Mouse (Mus musculus) MEL (cell line): ENCODE measurements around the gene Kantr. TPM values are rescaled to one million over a fixed set of nuclear protein-coding genes. Genes with fewer than 3 reads are reported as not detected.
"Not testable (repeated sequence)": the region's sequence is repeated elsewhere in the genome, so short reads cannot be mapped to it uniquely, and the experiment has no call there.

ENCODE experiments used
- DNase-seq: peaks from one replicate; pipeline ENCODE4 v3.0.0; 2011; ENCODE audit warnings: low read depth, low spot score
- H3K27ac ChIP-seq: 2 replicates; pipeline ENCODE4 v1.5.1; 2012; ENCODE audit warnings: low read depth, mild to moderate bottlenecking, control low read depth, low read length, moderate library complexity; ENCODE audit not compliant: control insufficient read depth
- H3K27me3 ChIP-seq, 2 experiments: fragments of 150-350 bp in 1 of 2; sonication (generic) in 1 of 2; 2 replicates each; pipeline ENCODE4 v1.6.1; 2012; ENCODE audit warnings: low read length in 2 of 2, mild to moderate bottlenecking in 2 of 2, improper control_type of control experiment in 1 of 2, moderate library complexity in 1 of 2; ENCODE audit not compliant: insufficient read depth in 2 of 2, control insufficient read depth in 1 of 2
- H3K36me3 ChIP-seq, 2 experiments: 2 replicates each; pipeline ENCODE4 v1.6.1; 2012 to 2014; ENCODE audit warnings: low read length in 2 of 2, improper control_type of control experiment in 1 of 2, inconsistent platforms in 1 of 2, mild to moderate bottlenecking in 1 of 2; ENCODE audit not compliant: insufficient read depth in 2 of 2, control insufficient read depth in 1 of 2
- H3K4me1 ChIP-seq, 2 experiments: fragments of 150-350 bp in 1 of 2; sonication (generic) in 1 of 2; 2 replicates each; pipeline ENCODE4 v1.6.1; 2012; ENCODE audit warnings: low read length in 2 of 2, improper control_type of control experiment in 1 of 2, mild to moderate bottlenecking in 1 of 2; ENCODE audit not compliant: insufficient read depth in 2 of 2, control insufficient read depth in 1 of 2
- H3K4me3 ChIP-seq, 2 experiments: fragments of 150-350 bp in 1 of 2; sonication (generic) in 1 of 2; 2 replicates each; pipeline ENCODE4 v1.5.1; 2012; ENCODE audit warnings: low read depth in 2 of 2, low read length in 2 of 2, mild to moderate bottlenecking in 2 of 2, moderate library complexity in 2 of 2, control low read depth in 1 of 2, improper control_type of control experiment in 1 of 2; ENCODE audit not compliant: control insufficient read depth in 1 of 2, insufficient read depth in 1 of 2
- H3K79me2 ChIP-seq: 2 replicates; pipeline ENCODE4 v1.6.1; 2012; ENCODE audit warnings: mild to moderate bottlenecking, low read length, moderate library complexity; ENCODE audit not compliant: control insufficient read depth, poor library complexity, insufficient read depth
- H3K9ac ChIP-seq: 2 replicates; pipeline ENCODE4 v1.6.1; 2012; ENCODE audit warnings: low read depth, mild to moderate bottlenecking, control low read depth, low read length, moderate library complexity; ENCODE audit not compliant: control insufficient read depth, poor library complexity, severe bottlenecking
- H3K9me3 ChIP-seq: fragments of 150-350 bp; sonication (generic); replicated peaks from 2 replicates; pipeline ENCODE4 v1.6.1; 2012; ENCODE audit warnings: mild to moderate bottlenecking, low read length, improper control_type of control experiment, moderate library complexity; ENCODE audit not compliant: insufficient read depth
- CHD2 ChIP-seq: IDR thresholded peaks from 2 replicates; pipeline ENCODE4 v1.6.1; 2011; ENCODE audit warnings: low read length, improper control_type of control experiment
- ELF1 ChIP-seq: IDR thresholded peaks from 2 replicates; pipeline ENCODE4 v1.6.1; 2014; ENCODE audit warnings: low read depth, mild to moderate bottlenecking, inconsistent platforms, low read length, improper control_type of control experiment, moderate library complexity
- EP300 ChIP-seq, 2 experiments: IDR thresholded peaks; 2 replicates each; pipeline ENCODE4 v1.6.1; 2011; ENCODE audit warnings: improper control_type of control experiment in 2 of 2, low read length in 2 of 2, low read depth in 1 of 2, mild to moderate bottlenecking in 1 of 2
- ETS1 ChIP-seq: IDR thresholded peaks from 2 replicates; pipeline ENCODE4 v1.6.1; 2012; ENCODE audit warnings: low read depth, mild to moderate bottlenecking, inconsistent platforms, low read length, improper control_type of control experiment, moderate library complexity
- GABPA ChIP-seq: IDR thresholded peaks from 2 replicates; pipeline ENCODE4 v1.6.1; 2012; ENCODE audit warnings: low read depth, mild to moderate bottlenecking, inconsistent platforms, low read length, improper control_type of control experiment, moderate library complexity
- GATA1 ChIP-seq: IDR thresholded peaks from 2 replicates; pipeline ENCODE4 v1.6.1; 2011; ENCODE audit warnings: low read depth, low read length, improper control_type of control experiment
- HCFC1 ChIP-seq: IDR thresholded peaks from 2 replicates; pipeline ENCODE4 v1.6.1; 2012; ENCODE audit warnings: low read depth, mild to moderate bottlenecking, inconsistent platforms, low read length, improper control_type of control experiment, moderate library complexity
- JUND ChIP-seq: IDR thresholded peaks from 2 replicates; pipeline ENCODE4 v1.6.1; 2011; ENCODE audit warnings: low read depth, mild to moderate bottlenecking, improper control_type of control experiment, low read length
- KAT2A ChIP-seq: conservative IDR thresholded peaks from 2 replicates; pipeline ENCODE4 v1.6.1; 2012; ENCODE audit warnings: low read depth, low read length, improper control_type of control experiment, inconsistent platforms
- MAX ChIP-seq: IDR thresholded peaks from 2 replicates; pipeline ENCODE4 v1.6.1; 2011; ENCODE audit warnings: low read length, improper control_type of control experiment
- MAZ ChIP-seq: IDR thresholded peaks from 2 replicates; pipeline ENCODE4 v1.6.1; 2012; ENCODE audit warnings: low read depth, mild to moderate bottlenecking, inconsistent platforms, low read length, improper control_type of control experiment
- MXI1 ChIP-seq: IDR thresholded peaks from 2 replicates; pipeline ENCODE4 v1.6.1; 2011; ENCODE audit warnings: mild to moderate bottlenecking, low read depth, low read length, improper control_type of control experiment
- MYB ChIP-seq: IDR thresholded peaks from 2 replicates; pipeline ENCODE4 v1.6.1; 2011; ENCODE audit warnings: mild to moderate bottlenecking, low read depth, low read length, improper control_type of control experiment
- NRF1 ChIP-seq: IDR thresholded peaks from 2 replicates; pipeline ENCODE4 v1.6.1; 2014; ENCODE audit warnings: low read depth, mild to moderate bottlenecking, inconsistent platforms, low read length, improper control_type of control experiment, moderate library complexity; ENCODE audit not compliant: poor library complexity, insufficient read depth, severe bottlenecking
- POLR2A ChIP-seq, 2 experiments: IDR thresholded peaks; 2 replicates each; pipeline ENCODE4 v1.6.1; 2011 to 2012; ENCODE audit warnings: low read length in 2 of 2, mild to moderate bottlenecking in 2 of 2, control low read depth in 1 of 2, improper control_type of control experiment in 1 of 2, low read depth in 1 of 2, moderate library complexity in 1 of 2; ENCODE audit not compliant: control insufficient read depth in 1 of 2, insufficient read depth in 1 of 2, poor library complexity in 1 of 2
- POLR2AphosphoS2 ChIP-seq: IDR thresholded peaks from 2 replicates; pipeline ENCODE4 v1.6.1; 2011; ENCODE audit warnings: low read length, improper control_type of control experiment
- RAD21 ChIP-seq: IDR thresholded peaks from 2 replicates; pipeline ENCODE4 v1.6.1; 2011; ENCODE audit warnings: mild to moderate bottlenecking, low read depth, low read length, improper control_type of control experiment
- RCOR1 ChIP-seq: IDR thresholded peaks from 2 replicates; pipeline ENCODE4 v1.6.1; 2012; ENCODE audit warnings: low read depth, mild to moderate bottlenecking, inconsistent platforms, low read length, improper control_type of control experiment
- SIN3A ChIP-seq: IDR thresholded peaks from 2 replicates; pipeline ENCODE4 v1.6.1; 2012; ENCODE audit warnings: low read length, improper control_type of control experiment, inconsistent platforms
- TBP ChIP-seq: IDR thresholded peaks from 2 replicates; pipeline ENCODE4 v1.8.0; 2011; ENCODE audit warnings: low read depth, low read length, improper control_type of control experiment
- TCF12 ChIP-seq: IDR thresholded peaks from 2 replicates; pipeline ENCODE4 v1.6.1; 2014; ENCODE audit warnings: low read depth, mild to moderate bottlenecking, inconsistent platforms, low read length, improper control_type of control experiment, moderate library complexity
- UBTF ChIP-seq: IDR thresholded peaks from 2 replicates; pipeline ENCODE4 v1.6.1; 2012; ENCODE audit warnings: low read depth, mild to moderate bottlenecking, inconsistent platforms, low read length, improper control_type of control experiment, moderate library complexity, borderline replicate concordance; ENCODE audit not compliant: insufficient read depth
- USF1 ChIP-seq: IDR thresholded peaks from 2 replicates; pipeline ENCODE4 v1.6.1; 2014; ENCODE audit warnings: low read depth, mild to moderate bottlenecking, inconsistent platforms, low read length, improper control_type of control experiment, moderate library complexity
- USF2 ChIP-seq, 2 experiments: IDR thresholded peaks; 2 replicates each; pipeline ENCODE4 v1.6.1; 2011 to 2012; ENCODE audit warnings: improper control_type of control experiment in 2 of 2, low read length in 2 of 2, borderline replicate concordance in 1 of 2, inconsistent platforms in 1 of 2, low read depth in 1 of 2, mild to moderate bottlenecking in 1 of 2; ENCODE audit not compliant: insufficient read depth in 1 of 2
- ZMIZ1 ChIP-seq: IDR thresholded peaks from 2 replicates; pipeline ENCODE4 v1.6.1; 2012; ENCODE audit warnings: low read depth, mild to moderate bottlenecking, inconsistent platforms, low read length, improper control_type of control experiment, moderate library complexity
- polyA plus RNA-seq, 2 experiments: library from polyadenylated mRNA; stranded (reverse) in 1 of 2; unstranded in 1 of 2; fragments of >175 nt in 1 of 2; fragments of >200 nt in 1 of 2; gene quantifications; 2 replicates each; pipeline versions ENCODE4 v1.2.1 to v1.2.4; 2012; ENCODE audit warnings: low replicate concordance in 2 of 2, low read depth in 1 of 2; ENCODE audit not compliant: insufficient read length in 2 of 2, insufficient read depth in 1 of 2, missing spikeins in 1 of 2
- total RNA-seq: library from RNA; depleted of rRNA; stranded (reverse); fragments of 300-350 nt; gene quantifications from 2 replicates; pipeline ENCODE4 v1.2.3, GENCODE M21; 2012

The Kantr gene
- total and polyA plus RNA-seq, 3 experiments, result 1.6 to 3.9 TPM; not detected in 1

GRCm38 (mm10) chrX:152336546-152337332 lies 9.4 kb upstream of the Kantr start:
- no peaks in the 10 kb centered on the region for H3K27me3 ChIP-seq
- no peaks in the 10 kb centered on the region; a peak in 1 of 4 replicates for H3K36me3 ChIP-seq
- no peak for TF ChIP-seq USF2 (IDR thresholded peaks at IDR 0.05; ENCODE audit: borderline replicate concordance in 1 of 2, insufficient read depth in 1 of 2, low read depth in 1 of 2, low read length in 2 of 2)
- no peak for TF ChIP-seq GATA1
- TF ChIP-seq MAZ, result peak; percentile 60; the same call in 1 of the 2 replicates
- TF ChIP-seq POLR2A (IDR thresholded peaks at IDR 0.05; ENCODE audit: control insufficient read depth in 1 of 2, insufficient read depth in 1 of 2, low read depth in 1 of 2, low read length in 2 of 2, poor library complexity in 1 of 2), result peak; percentile 18 to 66; a peak in 2 of 4 replicates
- no peak for TF ChIP-seq RCOR1
- TF ChIP-seq MYB, result no peak
- peak; percentile 64 for TF ChIP-seq SIN3A
- TF ChIP-seq MAX, result 0 out of 2 replicates have a peak, but pooled peaks have one; percentile 50
- TF ChIP-seq MXI1, result no peak
- TF ChIP-seq JUND, result no peak
- peak; percentile 63; the same call in 1 of the 2 replicates for TF ChIP-seq KAT2A
- TF ChIP-seq UBTF, result no peak
- no peak for TF ChIP-seq RAD21
- TF ChIP-seq POLR2AphosphoS2, result peak; percentile 79; the same call in 1 of the 2 replicates
- 0 out of 2 replicates have a peak, but pooled peaks have one; percentile 6 for TF ChIP-seq TCF12
- no peak for TF ChIP-seq GABPA
- peak in 1 of 2 experiments; percentile 27; a peak in 1 of 4 replicates for TF ChIP-seq EP300 (IDR thresholded peaks at IDR 0.05; ENCODE audit: low read depth in 1 of 2, low read length in 2 of 2)
- 0 out of 2 replicates have a peak, but pooled peaks have one; percentile 29 for TF ChIP-seq ZMIZ1
- peak; percentile 70 for TF ChIP-seq NRF1
- TF ChIP-seq CHD2, result peak; percentile 90
- no peak for TF ChIP-seq ETS1
- peak; percentile 85 for TF ChIP-seq HCFC1
- peak; percentile 11; the same call in 1 of the 2 replicates for TF ChIP-seq TBP
- TF ChIP-seq ELF1, result 0 out of 2 replicates have a peak, but pooled peaks have one; percentile 43
- TF ChIP-seq USF1, result peak; percentile 43; the same call in 1 of the 2 replicates
- peak overlapping the region; percentile 41 to 47 for H3K4me3 ChIP-seq
- H3K79me2 ChIP-seq, result peaks cover under 1% of the 10 kb centered on the region
- peaks cover 0 to 5% of the 10 kb centered on the region in 2 experiments; a peak in 1 of 4 replicates for H3K4me1 ChIP-seq
- DNase-seq, result peak; percentile 92
- H3K27ac ChIP-seq, result peak overlapping the region; percentile 66
- H3K9me3 ChIP-seq, result no peaks in the 10 kb centered on the region
- peak overlapping the region; percentile 59 for H3K9ac ChIP-seq

- not testable (repeated sequence) for H3K9me3 ChIP-seq, H3K4me1 ChIP-seq, H3K79me2 ChIP-seq, H3K27me3 ChIP-seq, H3K36me3 ChIP-seq, DNase-seq
- Histone ChIP-seq H3K27ac (peak overlapping the region; percentile 35; the same call in 1 of the 2 replicates), H3K9ac (peak overlapping the region; percentile 45), H3K4me3 (peak overlapping the region; percentile 41 to 47; a peak in 3 of 4 replicates)
These were observed 8.8 kb upstream of the Kantr start for GRCm38 (mm10) chrX:152336123-152336522.
